Mouse (Mus musculus) embryonic stem cell, embryonic (primary cell): ENCODE measurements around the gene Hcn4.

Source experiments
- CTCF ChIA-PET, 4 experiments: fragments of 300-600 bp in 2 of 4; fragments of 350-600 bp in 2 of 4; sonication (Branson Sonifier 250); formaldehyde crosslinking; loops; one replicate each; lab custom pipeline; 2022; ENCODE audit warnings: inconsistent platforms in 2 of 4; lab: Charles Lee
- POLR2A ChIA-PET, 4 experiments: fragments of 300-600 bp in 2 of 4; fragments of 350-600 bp in 2 of 4; sonication (Branson Sonifier 250); formaldehyde crosslinking; loops; one replicate each; lab custom pipeline; 2022; ENCODE audit warnings: antibody characterized with exemption in 4 of 4, inconsistent platforms in 1 of 4; lab: Charles Lee

The Hcn4 gene

DNA sequence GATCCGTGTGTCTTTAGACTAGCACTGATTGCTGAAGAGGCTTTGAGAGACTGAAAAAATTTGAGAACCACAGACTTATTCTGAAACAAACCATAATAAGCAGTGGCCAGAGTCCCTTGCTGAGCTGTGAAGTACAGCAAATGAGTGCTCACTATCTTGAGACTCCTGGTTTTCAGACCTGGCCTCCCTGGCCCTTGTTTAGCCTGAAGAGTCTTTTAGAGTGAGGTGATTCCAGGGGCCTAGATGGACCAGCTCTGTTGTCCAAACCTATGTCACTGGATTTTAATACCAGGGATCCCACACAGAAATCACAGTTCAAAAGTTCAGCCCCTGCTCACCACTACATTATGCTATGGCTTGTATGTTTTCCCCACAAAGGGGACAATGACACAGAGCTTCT, 56.6 kb downstream of the Hcn4 start:
- POLR2A ChIA-PET: interaction anchor here in 1 of 4 experiments (0.5 to 1.8 kb wide), 3 partner anchors 9 to 412 kb away, joined by 3 to 7 read pairs (median 5); partner anchors contain the start of gene Adpgk
- CTCF ChIA-PET: no interaction called here

DNA sequence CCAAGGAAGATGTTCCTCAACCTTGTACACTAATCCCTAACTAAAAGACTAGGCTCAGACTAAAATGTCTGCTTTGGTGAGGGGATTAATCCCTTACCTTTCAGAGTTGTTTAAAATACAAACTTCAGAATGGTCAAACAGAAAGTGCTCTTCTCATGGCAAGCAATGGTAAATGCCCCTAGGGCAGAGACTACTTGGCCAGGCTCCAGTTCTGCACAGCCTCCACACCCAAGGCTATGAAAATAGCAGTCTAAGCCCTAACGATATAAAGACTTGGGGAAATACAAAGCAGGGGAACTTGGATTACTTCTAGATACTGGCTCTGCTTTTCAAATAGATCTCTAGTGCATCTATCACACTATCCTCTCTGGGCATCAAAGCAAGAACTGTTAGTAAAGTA, 59.5 kb downstream of the Hcn4 start:
- ChIA-PET POLR2A (no interaction called here), CTCF (no interaction called here)

DNA sequence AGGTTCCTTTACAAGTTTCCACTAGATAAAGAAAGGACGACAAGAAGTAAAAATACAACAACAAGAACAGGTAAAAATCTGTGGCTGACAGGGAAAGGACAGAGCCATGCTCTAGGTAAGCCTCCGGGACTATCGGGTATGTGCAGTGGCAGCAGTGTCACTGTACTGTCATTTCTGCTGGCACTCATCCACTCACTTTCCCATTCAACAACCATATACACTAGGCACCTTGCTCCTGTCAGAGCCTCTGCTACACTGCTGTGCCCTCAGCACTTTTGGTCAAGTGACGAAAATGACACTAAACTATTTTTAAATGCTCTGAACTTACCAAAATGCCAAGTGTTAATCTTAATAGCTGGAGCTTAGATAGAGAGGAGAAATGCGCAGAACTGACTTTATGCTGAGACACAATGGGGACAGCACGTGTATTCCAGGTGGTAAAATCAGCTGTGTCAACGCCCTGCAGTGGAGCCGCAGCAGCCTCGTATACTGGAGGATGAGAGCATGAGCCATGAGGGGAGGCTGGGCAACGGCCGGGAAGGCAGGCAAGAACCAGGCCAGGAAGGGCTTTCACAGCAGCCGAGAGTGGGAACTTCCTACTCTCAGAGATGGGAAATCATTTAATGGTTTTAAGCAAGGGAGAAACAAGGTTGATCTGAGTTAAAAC, 66.7 kb downstream of the Hcn4 start:
- POLR2A ChIA-PET: interaction anchor here in 1 of 4 experiments (1.2 kb wide), 1 partner anchor 10 kb away, joined by 5 read pairs; no protein-coding TSS in a partner anchor

DNA sequence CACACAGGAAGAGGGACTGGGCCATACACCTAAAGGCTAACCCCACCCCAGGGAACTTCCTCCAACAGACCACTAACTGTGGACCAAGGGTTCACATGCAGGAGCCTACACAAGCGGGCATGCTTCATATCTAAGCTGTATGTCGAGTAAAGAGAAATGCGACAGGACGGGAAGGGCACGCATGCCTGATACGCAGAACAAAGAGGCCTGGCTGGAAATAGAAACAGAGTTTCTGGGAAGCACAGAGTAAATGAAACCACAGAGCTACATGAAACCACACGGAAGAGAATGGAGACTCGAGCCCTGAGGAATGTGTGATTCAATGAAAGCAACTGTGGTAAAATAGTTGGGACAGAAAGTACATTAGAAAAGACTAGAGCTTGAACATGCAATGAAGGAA, 67.7 kb downstream of the Hcn4 start:
- POLR2A ChIA-PET: no interaction called here
- CTCF ChIA-PET: interaction anchor here in 1 of 4 experiments (0.6 kb wide), 1 partner anchor 36 kb away, joined by 3 read pairs; no protein-coding TSS in a partner anchor

More for the DNA sequence above, 66.7 kb downstream of the Hcn4 start:
- CTCF ChIA-PET: no interaction called here

DNA sequence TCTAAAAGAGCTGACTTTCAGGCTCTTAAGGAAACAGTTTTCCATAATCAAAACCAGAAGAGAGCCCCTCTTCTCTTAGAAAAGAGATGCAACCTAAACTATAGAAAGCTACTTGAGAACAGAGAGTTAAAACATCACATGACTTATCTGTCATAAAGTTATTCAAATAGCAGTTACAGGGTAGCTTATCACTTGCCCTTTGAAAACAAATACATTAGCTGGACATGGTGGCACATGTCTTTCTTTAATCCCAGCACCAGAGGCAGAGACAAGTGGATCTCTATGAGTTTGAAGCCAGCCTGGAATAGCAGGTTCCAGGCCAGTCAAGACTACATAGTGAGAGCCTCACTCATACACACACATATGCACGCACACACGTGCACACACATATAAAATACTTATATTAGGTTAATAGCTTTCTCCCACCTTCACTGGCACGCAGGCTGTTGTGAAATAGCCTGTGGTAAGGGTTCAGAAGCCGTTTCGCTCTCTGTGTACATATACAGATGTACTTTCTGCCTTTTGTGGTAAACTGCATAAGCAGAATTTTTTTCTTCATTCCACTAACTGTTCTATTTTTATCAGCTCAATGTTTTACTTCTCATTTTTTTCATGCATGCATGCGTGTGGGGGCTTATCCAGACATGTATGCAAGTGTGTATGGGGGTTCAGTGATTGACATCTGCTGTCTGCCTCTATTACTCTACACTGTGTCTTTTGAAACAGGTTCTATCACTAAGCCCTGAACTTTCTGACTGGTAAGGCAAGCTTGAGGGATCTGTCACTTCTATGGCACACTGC, 68.8 kb downstream of the Hcn4 start:
- ChIA-PET CTCF (interaction anchor here in 1 of 4 experiments (0.6 kb wide), 2 partner anchors 35 to 236 kb away, joined by 3 read pairs; no protein-coding TSS in a partner anchor), POLR2A (interaction anchor here in 1 of 4 experiments (1.1 kb wide), 1 partner anchor 22 kb away, joined by 3 read pairs; no protein-coding TSS in a partner anchor)

DNA sequence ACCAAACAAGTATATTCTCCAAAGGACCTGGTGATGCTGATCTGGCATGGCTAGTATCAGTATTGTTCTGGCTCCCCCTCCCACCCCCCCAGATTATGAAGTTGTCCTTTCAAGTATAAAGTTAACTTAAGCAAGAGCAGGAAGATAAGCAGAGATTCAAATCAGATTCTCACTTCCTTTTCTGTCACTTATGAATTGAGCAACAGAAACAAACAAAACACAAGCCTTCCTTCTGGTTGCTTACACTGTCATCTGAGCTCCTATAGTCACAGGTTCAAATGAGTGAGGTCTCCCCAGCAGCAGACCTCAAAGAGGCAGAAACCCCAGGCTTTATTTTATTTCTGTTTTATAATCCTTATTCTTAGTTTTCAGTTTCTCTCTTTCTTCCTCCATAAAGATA, 76.4 kb downstream of the Hcn4 start:
- POLR2A ChIA-PET: no interaction called here
- CTCF ChIA-PET: no interaction called here

DNA sequence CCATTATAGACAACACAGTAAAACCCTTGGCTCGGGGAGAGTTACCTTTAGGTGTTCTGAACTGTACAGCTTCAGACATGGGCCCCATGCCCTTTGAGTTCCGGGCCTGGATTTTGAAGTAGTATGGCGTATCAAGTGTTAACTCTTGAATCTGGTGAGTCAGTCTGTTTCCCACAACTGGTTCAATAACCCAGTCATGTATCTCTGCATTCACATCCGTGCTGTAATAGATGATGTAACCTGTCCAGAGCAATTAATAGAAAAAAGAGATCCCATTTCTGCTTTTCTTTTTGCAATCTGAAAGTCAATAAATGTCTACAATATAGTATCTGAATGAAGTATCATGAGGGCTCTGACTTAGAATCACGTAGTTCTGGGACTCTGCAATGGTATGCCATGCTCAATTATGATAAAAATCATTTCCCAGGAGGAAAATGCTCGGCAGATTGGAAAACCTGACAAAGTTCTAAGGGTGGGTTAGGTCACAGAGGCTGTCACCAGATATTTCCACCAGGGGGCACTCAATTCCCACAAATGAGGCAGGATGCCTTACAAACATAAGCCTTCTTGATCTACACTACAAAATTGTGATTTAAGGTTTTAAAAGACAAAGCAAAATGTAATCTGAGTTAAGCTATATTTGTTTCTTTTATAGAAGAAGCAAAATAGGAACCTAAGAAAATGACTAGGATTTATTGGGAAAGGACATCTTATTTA, 79.8 kb downstream of the Hcn4 start:
- CTCF ChIA-PET: interaction anchor here in 1 of 4 experiments (0.6 kb wide), 1 partner anchor 129 kb away, joined by 3 read pairs; no protein-coding TSS in a partner anchor
- POLR2A ChIA-PET: no interaction called here
